Mouse (Mus musculus) bone marrow macrophage, adult 2 months (primary cell): ENCODE measurements around the gene Ppp1r12b.

ENCODE experiments used
- CTCF ChIP-seq: IDR thresholded peaks from 2 replicates; pipeline ENCODE4 v1.5.1; 2012; ENCODE audit warnings: low read depth, mild to moderate bottlenecking, low read length, moderate library complexity
- POLR2A ChIP-seq: IDR thresholded peaks from 2 replicates; pipeline ENCODE4 v1.6.1; 2012; ENCODE audit warnings: mild to moderate bottlenecking, low read depth, low read length, borderline replicate concordance

- TF ChIP-seq POLR2A, result no peak
- no peak for TF ChIP-seq CTCF
Measured at GRCm38 (mm10) chr1:134940863-134941262, 14.9 kb downstream of the Ppp1r12b start.
